Mouse (Mus musculus): Measurements from ENCODE around the gene Ms4a1. TPM values are rescaled to one million over a fixed set of nuclear protein-coding genes. Genes with fewer than 3 reads are reported as not detected.
"Not testable (repeated sequence)": the region's sequence is repeated elsewhere in the genome, so short reads cannot be mapped to it uniquely, and the experiment has no call there.

Ms4a1 gene
- polyA plus RNA-seq (2011; ENCODE audit: insufficient read length, low read depth, missing spikeins), result not detected in 2 replicates

DNA sequence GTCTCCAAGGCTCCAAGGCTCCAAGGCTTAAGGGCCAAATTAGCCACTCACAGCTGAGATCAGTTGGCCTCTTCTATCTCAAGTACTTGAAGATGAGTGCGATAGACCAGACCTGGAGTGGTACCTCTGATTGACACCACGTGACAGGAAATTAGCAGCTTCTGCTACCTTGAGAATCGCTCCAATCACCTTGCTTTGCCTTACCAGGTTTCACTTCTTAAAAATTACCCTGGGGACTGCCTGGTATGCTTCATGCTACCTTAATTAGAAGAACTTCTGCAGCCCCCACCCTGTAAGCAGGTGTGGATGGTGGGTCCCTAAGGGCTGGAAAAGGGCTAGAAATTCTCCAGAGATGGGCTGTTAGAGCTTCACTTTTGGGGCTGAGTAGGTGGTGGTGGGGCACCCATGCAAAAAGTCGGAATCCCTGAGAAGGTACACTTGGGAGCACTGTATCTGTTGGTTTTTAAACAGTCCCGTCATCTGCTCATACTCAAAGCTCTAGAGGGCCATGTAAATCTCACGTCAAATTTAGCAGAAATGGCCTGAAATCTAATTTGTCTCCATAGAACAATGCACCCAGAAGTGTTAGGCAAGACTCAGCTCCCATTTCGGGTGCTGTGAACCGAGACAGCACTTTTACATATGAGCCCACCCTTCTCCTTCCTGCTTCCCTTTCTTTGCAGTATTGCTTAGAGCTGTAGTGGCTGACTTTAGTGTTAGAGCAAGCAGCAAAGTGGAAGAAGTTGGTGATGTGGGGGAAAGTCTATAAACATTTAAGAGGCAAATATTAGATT is at the start of gene Ms4a1:
Ms4a1 (minus strand) TSS at position 190 of the 794 bp plus-strand sequence.
- Histone ChIP-seq H3K27ac (ENCODE audit: insufficient read depth, low read length) (no peak within 1 kb of the TSS), H3K4me1 (ENCODE audit: control insufficient read depth, insufficient read depth, low read length) (no peaks in the 10 kb centered on the region), H3K4me3 (ENCODE audit: insufficient read depth, low read length) (no peak within 1 kb of the TSS)
- TF ChIP-seq CTCF (IDR thresholded peaks at IDR 0.05; ENCODE audit: borderline replicate concordance, insufficient read depth, low read length) (no peak), POLR2A (IDR thresholded peaks at IDR 0.05; ENCODE audit: low read depth, low read length) (no peak)

GRCm38 (mm10) chr19:11314354-11314753 is 48.3 kb upstream of the Ms4a1 start, which contains the start of gene Ms4a14:
TSS of gene Ms4a14 (minus strand) at chr19:11314454.
- Histone ChIP-seq H3K4me1 (ENCODE audit: control insufficient read depth, insufficient read depth, low read length) (no peaks in the 10 kb centered on the region), H3K4me3 (ENCODE audit: insufficient read depth, low read length) (no peak within 1 kb of the TSS), H3K27ac (ENCODE audit: insufficient read depth, low read length) (no peak within 1 kb of the TSS)
- TF ChIP-seq POLR2A (IDR thresholded peaks at IDR 0.05; ENCODE audit: low read depth, low read length) (no peak), CTCF (IDR thresholded peaks at IDR 0.05; ENCODE audit: borderline replicate concordance, insufficient read depth, low read length) (no peak)

GRCm38 (mm10) chr19:11308888-11309287 is 42.8 kb upstream of the Ms4a1 start:
- H3K4me1 ChIP-seq (ENCODE audit: control insufficient read depth, insufficient read depth, low read length), result no peaks in the 10 kb centered on the region
- TF ChIP-seq CTCF (IDR thresholded peaks at IDR 0.05; ENCODE audit: borderline replicate concordance, insufficient read depth, low read length), result no peak
- no peak for TF ChIP-seq POLR2A (IDR thresholded peaks at IDR 0.05; ENCODE audit: low read depth, low read length)
- H3K27ac ChIP-seq (ENCODE audit: insufficient read depth, low read length), result no peak overlapping the region
- H3K4me3 ChIP-seq (ENCODE audit: insufficient read depth, low read length), result no peak overlapping the region

DNA sequence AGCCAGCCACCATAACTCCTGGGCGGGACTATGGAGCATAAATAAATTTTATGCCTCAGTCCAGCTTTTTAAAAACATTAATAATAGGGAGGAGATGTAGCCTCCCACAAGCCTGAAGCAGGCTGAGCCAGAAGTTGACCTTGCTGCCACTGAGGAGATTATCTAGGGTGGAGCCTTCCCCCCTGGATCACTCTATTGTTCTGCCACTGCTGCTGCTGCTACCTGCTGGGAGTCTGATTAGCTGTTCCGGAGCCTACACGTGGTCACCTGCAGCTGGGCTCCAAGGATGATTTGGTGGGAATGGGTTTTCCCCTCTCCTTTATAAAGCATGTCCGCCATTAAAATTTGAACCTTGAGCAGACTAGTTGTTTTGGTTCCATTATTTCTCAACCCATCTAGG is 33.5 kb upstream of the Ms4a1 start:
- H3K27ac ChIP-seq (ENCODE audit: insufficient read depth, low read length); H3K4me3 ChIP-seq (ENCODE audit: insufficient read depth, low read length); H3K4me1 ChIP-seq (ENCODE audit: control insufficient read depth, insufficient read depth, low read length): not testable (repeated sequence)

DNA sequence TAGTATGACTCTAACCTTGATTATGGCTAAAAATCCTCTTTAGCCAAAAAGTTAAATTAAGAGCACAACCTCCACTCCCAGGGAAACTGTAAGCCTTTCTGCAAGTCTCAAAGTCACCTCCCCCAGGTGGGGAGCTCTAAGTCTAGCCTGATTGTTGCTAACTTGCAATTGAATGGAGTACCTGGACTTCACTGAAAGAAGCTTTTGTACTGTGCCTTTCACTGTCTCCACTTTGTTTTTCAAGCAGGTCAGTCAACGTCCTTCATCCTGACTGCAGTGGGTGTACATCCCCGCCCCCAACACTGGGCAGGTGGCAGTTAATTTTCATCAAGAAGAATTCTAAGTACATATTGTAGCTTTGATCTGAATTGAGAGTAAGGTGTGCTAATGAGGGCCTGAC is 32.9 kb upstream of the Ms4a1 start:
- Histone ChIP-seq H3K4me1 (ENCODE audit: control insufficient read depth, insufficient read depth, low read length) (no peaks in the 10 kb centered on the region), H3K4me3 (ENCODE audit: insufficient read depth, low read length) (no peak overlapping the region), H3K27ac (ENCODE audit: insufficient read depth, low read length) (no peak overlapping the region)
- TF ChIP-seq CTCF (IDR thresholded peaks at IDR 0.05; ENCODE audit: borderline replicate concordance, insufficient read depth, low read length), result no peak
- TF ChIP-seq POLR2A (IDR thresholded peaks at IDR 0.05; ENCODE audit: low read depth, low read length), result no peak

DNA sequence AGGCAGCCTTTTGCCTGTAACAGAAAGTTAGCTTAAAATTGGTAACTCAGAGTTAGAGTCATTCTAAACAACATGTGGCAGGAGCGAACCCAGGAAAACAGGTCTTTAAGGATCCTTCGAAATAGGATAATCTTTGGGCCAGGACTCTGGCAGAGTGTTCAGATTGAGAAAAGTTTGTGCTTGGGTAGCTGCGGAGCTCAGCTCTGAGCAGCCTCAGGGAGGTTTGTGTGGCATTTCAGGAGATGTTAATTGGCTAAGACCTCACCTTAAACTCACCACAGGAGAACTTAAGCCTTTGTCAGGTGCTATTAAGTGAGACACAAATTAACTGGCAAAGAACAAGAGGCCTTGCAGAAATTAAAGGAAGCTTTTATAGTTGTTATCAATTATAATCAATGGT is 27.6 kb upstream of the Ms4a1 start:
- not testable (repeated sequence) for H3K4me3 ChIP-seq (ENCODE audit: insufficient read depth, low read length); H3K4me1 ChIP-seq (ENCODE audit: control insufficient read depth, insufficient read depth, low read length); H3K27ac ChIP-seq (ENCODE audit: insufficient read depth, low read length)

GRCm38 (mm10) chr19:11292990-11293389 is 26.9 kb upstream of the Ms4a1 start:
- Histone ChIP-seq H3K4me3 (ENCODE audit: insufficient read depth, low read length) (peak overlapping the region; percentile 55), H3K27ac (ENCODE audit: insufficient read depth, low read length) (no peak overlapping the region), H3K4me1 (ENCODE audit: control insufficient read depth, insufficient read depth, low read length) (no peaks in the 10 kb centered on the region)
- TF ChIP-seq POLR2A (IDR thresholded peaks at IDR 0.05; ENCODE audit: low read depth, low read length) (no peak), CTCF (IDR thresholded peaks at IDR 0.05; ENCODE audit: borderline replicate concordance, insufficient read depth, low read length) (no peak)

DNA sequence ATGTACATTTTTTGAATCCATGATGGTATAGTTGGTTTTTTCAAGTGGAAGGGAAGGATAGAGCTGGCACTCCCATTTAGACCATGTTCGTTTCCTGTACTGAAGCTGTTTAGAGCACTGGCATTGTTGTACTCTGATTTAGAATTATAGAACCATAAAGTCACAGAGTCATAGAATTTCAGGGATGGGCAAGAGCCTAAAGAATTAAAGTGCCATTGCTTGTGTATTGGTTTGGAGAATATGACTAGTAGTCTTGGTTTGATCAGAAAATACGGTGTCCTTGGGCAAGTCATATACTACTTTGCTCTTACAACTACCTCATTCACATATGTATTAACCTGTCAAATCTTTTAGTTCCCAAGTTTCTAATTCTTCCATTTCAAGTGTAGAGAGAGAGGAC is 17.7 kb upstream of the Ms4a1 start, which contains the start of gene Ms4a5:
Ms4a5 (minus strand) TSS at position 101 of the 400 bp plus-strand sequence.
- no peak within 1 kb of the TSS for H3K4me3 ChIP-seq (ENCODE audit: insufficient read depth, low read length)
- no peak within 1 kb of the TSS for H3K27ac ChIP-seq (ENCODE audit: insufficient read depth, low read length)
- TF ChIP-seq CTCF (IDR thresholded peaks at IDR 0.05; ENCODE audit: borderline replicate concordance, insufficient read depth, low read length), result no peak
- no peak for TF ChIP-seq POLR2A (IDR thresholded peaks at IDR 0.05; ENCODE audit: low read depth, low read length)
- H3K4me1 ChIP-seq (ENCODE audit: control insufficient read depth, insufficient read depth, low read length), result no peaks in the 10 kb centered on the region

DNA sequence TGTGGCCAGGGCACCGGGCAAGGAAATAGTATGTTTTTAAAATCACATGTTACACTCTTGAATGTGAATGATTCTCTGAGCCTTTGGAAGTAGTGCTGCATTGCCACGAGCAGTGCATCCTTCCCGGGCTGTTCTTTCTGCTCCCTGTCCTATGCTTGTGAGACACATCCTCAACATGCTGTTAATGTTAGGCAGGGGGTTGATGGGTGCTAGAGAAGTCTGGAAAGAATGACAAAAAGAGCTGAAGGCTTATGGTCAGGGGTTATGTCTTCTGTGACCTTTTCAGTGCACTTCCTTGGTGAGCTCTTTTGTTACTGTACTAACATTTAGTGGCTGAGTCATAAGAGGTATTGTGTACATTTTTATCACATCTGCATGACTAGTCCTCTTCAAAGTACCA is 14.2 kb upstream of the Ms4a1 start:
- Histone ChIP-seq H3K4me1 (ENCODE audit: control insufficient read depth, insufficient read depth, low read length) (no peaks in the 10 kb centered on the region), H3K27ac (ENCODE audit: insufficient read depth, low read length) (no peak overlapping the region), H3K4me3 (ENCODE audit: insufficient read depth, low read length) (no peak overlapping the region)
- no peak for TF ChIP-seq CTCF (IDR thresholded peaks at IDR 0.05; ENCODE audit: borderline replicate concordance, insufficient read depth, low read length)
- no peak for TF ChIP-seq POLR2A (IDR thresholded peaks at IDR 0.05; ENCODE audit: low read depth, low read length)

GRCm38 (mm10) chr19:11276431-11276830 is 10.4 kb upstream of the Ms4a1 start:
- H3K27ac ChIP-seq (ENCODE audit: insufficient read depth, low read length), result no peak overlapping the region
- no peaks in the 10 kb centered on the region for H3K4me1 ChIP-seq (ENCODE audit: control insufficient read depth, insufficient read depth, low read length)
- TF ChIP-seq POLR2A (IDR thresholded peaks at IDR 0.05; ENCODE audit: low read depth, low read length), result no peak
- TF ChIP-seq CTCF (IDR thresholded peaks at IDR 0.05; ENCODE audit: borderline replicate concordance, insufficient read depth, low read length), result no peak
- H3K4me3 ChIP-seq (ENCODE audit: insufficient read depth, low read length), result no peak overlapping the region
